Mouse (Mus musculus): ENCODE measurements around the gene Kcnmb2.
A peak's percentile ranks its signal among the peaks of the same experiment; 100 is the strongest.

Gene Kcnmb2

DNA sequence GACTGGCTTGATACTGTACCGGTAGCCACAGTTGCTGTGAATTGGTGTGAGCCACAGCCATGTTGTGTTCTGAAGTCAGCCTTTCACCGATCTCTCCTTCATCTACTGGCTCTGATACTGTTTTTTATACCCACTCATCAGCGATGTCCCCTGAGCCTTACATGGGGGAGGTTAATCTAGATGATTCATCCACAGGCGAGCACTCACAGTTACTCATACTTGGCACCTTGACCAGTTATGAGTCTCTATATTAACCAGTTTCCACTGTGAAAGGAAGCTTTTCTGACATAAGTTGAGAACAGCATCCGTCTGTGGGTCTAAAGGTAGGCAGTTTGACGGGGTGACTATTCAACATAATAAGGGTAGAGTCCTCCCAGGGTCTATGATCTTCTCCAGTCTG is 118.7 kb downstream of the Kcnmb2 start:
- no peak for DNase-seq

DNA sequence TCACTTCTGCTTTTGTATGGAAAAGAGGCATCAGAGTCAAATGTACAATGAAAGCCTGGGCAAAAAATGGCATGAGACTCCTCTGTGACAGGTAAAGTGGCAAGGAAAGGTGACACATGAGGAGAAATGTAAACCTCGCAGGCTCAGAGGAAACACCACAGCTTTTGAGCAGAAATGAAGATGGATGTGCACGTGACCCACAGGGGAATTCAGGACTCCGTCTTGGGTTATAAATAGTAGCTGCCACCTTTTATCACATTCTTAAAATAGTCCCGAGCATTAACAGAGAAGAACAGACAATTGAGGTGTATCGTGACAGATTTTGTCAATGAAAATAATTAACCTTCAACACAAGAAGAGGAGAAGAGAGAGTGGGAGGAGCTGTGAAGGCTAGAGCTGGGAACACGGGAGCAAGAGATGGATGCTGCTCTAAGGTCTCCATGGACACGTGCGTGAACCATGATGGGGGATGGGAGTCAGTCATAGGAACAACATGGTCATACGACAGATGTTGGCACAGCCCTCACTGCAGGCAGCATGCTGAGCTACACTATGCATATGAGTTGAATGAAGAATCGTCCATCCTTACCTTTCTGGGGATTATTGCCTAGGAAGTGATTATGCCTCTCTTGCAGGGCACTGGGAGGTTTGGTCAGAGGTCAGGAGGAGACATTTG is 127.2 kb downstream of the Kcnmb2 start:
- DNase-seq: peak; percentile 75

GRCm38 (mm10) chr3:32032381-32032780 is 130.1 kb downstream of the Kcnmb2 start:
- no peak for DNase-seq

DNA sequence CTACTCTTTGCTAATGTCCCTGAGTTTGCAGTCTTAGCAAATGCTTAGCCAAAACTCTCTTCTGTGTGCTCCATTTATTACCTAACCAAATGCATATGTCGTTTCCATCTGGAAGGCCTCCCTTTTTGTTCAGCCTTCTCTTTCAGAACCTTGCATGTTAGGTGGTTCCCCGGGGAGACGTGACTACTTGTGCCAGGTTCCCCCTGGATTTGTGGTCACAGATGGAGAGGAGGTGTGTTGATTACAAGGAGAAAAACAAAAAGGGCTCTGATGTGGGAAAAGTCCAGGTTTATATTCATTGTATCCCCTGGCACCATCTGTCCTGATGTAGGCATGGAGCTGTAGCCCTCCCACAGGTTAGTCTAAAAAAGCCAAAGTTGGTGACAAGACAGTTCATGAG is 141.5 kb downstream of the Kcnmb2 start:
- peak; percentile 21 for DNase-seq

- DNase-seq: peak; percentile 15
These were observed 146.5 kb downstream of the Kcnmb2 start for GRCm38 (mm10) chr3:32048777-32049176.

GRCm38 (mm10) chr3:32052596-32052995 is 150.3 kb downstream of the Kcnmb2 start:
- DNase-seq: peak; percentile 21

- no peak for DNase-seq
These were observed 151.4 kb downstream of the Kcnmb2 start for GRCm38 (mm10) chr3:32053610-32054241.

DNA sequence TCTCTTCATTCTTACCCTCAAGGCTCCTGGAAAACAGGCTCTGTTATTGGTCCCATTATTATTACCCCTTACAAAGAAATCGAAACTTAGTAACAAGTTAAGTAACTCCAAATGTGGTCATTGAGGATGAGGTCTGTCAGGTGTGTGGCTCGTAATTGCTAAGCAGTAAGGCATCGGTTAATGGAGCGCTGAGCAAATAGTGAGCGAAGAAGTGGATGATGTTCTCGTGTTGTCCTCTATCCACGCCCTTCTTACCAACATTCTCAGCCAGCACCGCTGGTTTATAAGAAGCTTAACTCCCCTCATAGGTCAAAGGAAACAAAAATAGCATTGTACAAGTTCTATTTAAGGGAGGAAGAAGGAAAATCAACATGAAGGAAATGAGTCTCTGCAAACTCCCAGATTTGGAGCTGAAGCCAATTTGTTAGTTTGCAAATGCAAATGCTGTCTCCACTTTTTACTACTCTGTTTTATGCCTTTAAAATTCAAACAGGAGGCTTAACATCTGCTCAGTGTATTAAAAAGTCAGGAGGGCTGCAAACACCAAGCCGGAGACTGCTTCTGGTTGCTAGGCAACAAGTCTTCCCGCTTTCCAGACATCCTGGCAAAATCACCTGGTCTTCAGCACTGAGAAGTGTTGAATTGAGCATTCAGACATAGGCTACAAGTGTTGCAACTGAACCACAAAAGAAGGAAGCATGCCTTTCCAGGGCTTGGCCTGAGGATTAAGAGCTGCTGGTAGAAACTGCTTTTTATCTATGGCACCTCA is 157.8 kb downstream of the Kcnmb2 start:
- DNase-seq: peak; percentile 37

- DNase-seq: peak; percentile 52
These were observed 160.4 kb downstream of the Kcnmb2 start for GRCm38 (mm10) chr3:32062685-32063084.

DNA sequence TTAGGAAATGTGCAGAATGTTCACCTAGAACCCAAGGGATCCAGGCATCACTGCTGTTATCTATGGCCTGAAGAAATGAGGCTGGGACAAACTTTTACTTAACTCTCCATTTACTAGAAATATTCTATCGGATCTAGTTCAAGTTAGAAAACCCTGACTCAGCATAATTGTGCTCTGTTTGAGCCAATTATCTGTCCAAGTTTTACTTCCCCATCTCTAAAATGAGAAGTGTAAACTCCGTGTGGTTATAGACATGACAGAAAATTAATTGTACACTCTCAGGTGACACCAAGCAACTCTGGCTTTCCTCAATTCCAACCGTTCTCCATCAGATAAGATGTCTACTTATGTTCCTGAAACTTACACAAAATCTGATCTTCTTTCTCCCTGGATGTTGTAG is 161.0 kb downstream of the Kcnmb2 start:
- no peak for DNase-seq

GRCm38 (mm10) chr3:32067004-32067935 is 165.0 kb downstream of the Kcnmb2 start:
- DNase-seq: peak; percentile 41

DNA sequence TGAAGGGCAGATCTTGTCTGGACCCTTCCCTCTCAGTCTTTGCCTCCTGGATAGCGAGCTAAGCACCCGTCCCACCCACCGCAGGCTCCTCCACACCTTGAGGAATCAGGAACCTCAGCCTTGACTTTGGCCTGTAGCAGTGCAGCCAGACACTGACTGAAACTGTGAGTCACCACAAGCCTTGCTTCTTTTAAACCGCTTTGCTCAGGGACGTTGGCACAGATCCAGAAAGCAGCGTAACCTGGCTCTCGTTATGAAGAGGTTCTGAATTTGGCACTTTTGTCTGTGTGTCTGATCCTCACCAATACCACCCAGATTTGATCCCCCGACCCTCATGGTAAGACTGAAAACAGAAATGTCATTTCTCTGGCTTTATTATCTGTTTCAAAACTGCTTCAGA is 171.6 kb downstream of the Kcnmb2 start:
- no peak for DNase-seq

DNA sequence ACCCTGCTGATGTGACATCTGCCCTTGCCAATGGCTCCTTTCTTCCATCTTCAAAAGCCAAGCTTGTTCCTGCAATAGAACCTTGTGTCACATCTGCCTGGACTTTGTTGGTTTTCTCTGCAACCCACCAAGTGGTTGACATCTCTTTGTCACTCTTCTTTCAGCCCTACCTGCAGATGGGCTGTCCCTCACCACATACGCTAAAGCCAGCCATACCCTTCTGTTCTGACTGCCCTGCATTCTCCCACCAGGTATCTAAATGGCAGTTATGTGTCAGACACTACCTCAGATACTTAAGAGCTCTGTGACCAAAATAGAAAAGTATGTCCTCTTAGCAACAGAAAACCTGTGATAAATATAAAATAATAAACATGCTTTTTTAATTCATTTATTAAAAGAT is 186.5 kb downstream of the Kcnmb2 start:
- peak; percentile 56 for DNase-seq

DNA sequence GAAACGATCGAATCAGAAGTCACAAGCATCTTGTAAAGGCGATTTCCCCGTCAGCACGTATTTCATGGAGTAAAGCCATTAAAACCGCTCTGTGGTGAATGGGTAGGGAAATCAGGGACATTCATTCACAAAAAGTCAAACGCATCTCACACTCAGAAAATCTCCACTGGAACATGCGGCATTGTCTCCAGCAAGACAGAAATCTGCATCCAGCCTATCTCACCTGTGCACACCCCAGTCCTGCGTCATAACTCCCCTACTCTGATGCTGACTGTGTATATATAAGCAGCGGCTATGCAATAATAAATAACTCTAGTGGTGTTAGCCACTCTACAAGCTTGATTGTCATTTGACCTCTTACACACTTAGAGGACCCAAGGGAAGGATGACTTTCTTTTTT is 199.1 kb downstream of the Kcnmb2 start:
- DNase-seq: peak; percentile 54

DNA sequence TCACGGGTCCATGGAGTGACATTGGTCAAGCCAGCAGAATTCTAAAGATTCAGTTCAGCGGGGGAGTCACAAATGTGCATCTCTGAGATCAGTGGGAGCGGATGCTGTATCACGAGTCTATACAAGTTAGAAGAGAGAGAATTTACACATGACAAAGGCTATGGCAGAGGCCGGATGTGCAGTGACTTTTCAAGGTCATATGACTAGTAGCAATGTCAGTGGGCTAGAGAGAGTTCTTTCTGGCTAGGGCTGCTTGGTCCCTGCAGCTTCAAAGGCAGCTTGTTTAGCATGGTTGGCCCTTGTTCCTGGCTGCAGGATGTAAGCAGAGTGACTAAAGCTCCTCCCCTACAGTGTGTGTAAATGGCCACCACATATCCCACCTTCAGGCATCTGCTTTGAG is 217.5 kb downstream of the Kcnmb2 start:
- peak; percentile 70 for DNase-seq

GRCm38 (mm10) chr3:32121731-32122130 is 219.4 kb downstream of the Kcnmb2 start:
- no peak for DNase-seq

DNA sequence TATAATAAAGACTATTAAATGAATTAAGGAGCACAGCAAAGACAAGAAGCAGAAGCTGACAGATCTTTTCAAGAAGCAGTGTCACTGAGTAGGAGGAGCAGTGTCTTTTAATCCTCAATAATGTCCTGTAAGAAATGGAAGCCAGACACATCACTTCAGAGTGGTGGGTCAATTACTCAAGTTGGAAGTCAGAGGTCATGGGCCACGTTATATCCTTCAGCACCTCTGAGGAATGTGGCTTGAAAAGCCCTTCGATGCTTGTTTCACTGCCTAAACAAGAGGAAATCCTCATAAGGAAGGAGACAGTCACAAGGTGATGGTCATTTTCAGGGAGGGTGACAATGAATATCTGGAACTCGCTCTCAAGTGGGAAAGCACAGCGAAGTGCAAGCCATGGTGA is 223.1 kb downstream of the Kcnmb2 start:
- DNase-seq: peak; percentile 28

GRCm38 (mm10) chr3:32128391-32128790 is 226.1 kb downstream of the Kcnmb2 start:
- peak; percentile 36 for DNase-seq

- DNase-seq: peak; percentile 53
These were observed 228.4 kb downstream of the Kcnmb2 start for GRCm38 (mm10) chr3:32130696-32131095.

- peak; percentile 13 for DNase-seq
These were observed 230.2 kb downstream of the Kcnmb2 start for GRCm38 (mm10) chr3:32132395-32133004.

DNA sequence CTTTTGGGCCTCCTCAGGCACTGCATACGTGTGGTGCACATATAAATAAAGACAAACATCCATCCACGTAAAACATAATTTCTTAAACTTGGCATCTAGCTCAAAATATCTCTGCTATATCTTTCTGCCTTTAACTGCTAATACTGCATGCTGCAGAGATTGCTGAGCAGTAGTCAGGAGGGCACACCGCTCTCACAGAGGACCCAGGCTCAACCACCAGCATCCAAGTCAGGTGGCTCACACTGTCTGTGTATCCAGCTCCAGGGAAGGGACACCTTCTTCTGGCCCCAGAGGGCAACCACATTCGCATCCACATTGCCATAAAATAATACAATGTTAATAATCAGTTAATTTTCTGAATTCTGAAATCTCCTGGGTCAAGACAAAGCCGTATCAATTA is 241.9 kb downstream of the Kcnmb2 start:
- peak; percentile 28 for DNase-seq

DNA sequence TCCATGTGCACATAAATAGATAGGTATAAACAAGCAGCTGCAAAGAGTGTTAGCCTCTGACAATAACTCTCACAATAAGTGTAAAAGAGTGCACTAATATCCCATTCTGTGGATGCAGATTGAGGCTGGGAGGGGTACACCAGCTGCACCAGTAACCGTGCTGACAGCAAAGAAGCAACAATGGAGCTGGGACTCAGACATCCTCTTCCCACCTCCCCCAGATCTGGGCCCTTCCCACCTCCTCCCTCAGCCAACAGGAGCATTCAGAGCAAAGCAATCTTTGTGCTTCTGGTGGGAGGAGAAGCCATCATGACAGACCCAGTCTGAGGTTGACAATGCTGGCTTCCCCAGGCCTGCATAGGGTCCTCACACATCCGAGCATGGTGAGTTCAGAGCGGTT is 242.3 kb downstream of the Kcnmb2 start:
- DNase-seq: peak; percentile 64

All from heart, adult 11 months (tissue).